Mouse (Mus musculus) WW6 (cell line): Measurements from ENCODE around the gene Gucy2f.
"Not testable (repeated sequence)": the region's sequence is repeated elsewhere in the genome, so short reads cannot be mapped to it uniquely, and the experiment has no call there.

Source experiments
- DNase-seq: peaks from one replicate; pipeline ENCODE4 v3.0.0-alpha.2; 2013; ENCODE audit warnings: low read depth, low spot score

Gene Gucy2f

GRCm38 (mm10) chrX:142196831-142197230 lies at the start of gene Gucy2f:
Gene Gucy2f, minus strand, starts transcription at chrX:142196931.
- no peak for DNase-seq

- DNase-seq, result no peak
These were observed 49.1 kb upstream of the Gucy2f start for GRCm38 (mm10) chrX:142245682-142246327.

- DNase-seq, result no peak
These were observed 40.4 kb upstream of the Gucy2f start for GRCm38 (mm10) chrX:142237101-142237500.

- not testable (repeated sequence) for DNase-seq
These were observed 39.4 kb upstream of the Gucy2f start for GRCm38 (mm10) chrX:142236146-142236545.

GRCm38 (mm10) chrX:142228769-142229158 lies 32.0 kb upstream of the Gucy2f start:
- no peak for DNase-seq

GRCm38 (mm10) chrX:142228055-142228768 lies 31.5 kb upstream of the Gucy2f start:
- peak; percentile 28 for DNase-seq

GRCm38 (mm10) chrX:142227398-142228054 lies 30.8 kb upstream of the Gucy2f start:
- peak; percentile 7 for DNase-seq

GRCm38 (mm10) chrX:142226542-142226941 lies 29.8 kb upstream of the Gucy2f start, which contains the start of gene Nxt2:
Gene Nxt2, plus strand, starts transcription at chrX:142226770.
- DNase-seq, result no peak

- DNase-seq, result no peak
These were observed 3.6 kb upstream of the Gucy2f start for GRCm38 (mm10) chrX:142200295-142200694.

GRCm38 (mm10) chrX:142195551-142195950 lies 1.2 kb downstream of the Gucy2f start:
- no peak for DNase-seq

- no peak for DNase-seq
These were observed 2.3 kb downstream of the Gucy2f start for GRCm38 (mm10) chrX:142194420-142194819.

- no peak for DNase-seq
These were observed 6.4 kb downstream of the Gucy2f start for GRCm38 (mm10) chrX:142190355-142190754.

GRCm38 (mm10) chrX:142189023-142189703 lies 7.6 kb downstream of the Gucy2f start:
- no peak for DNase-seq

- DNase-seq, result no peak
These were observed 14.7 kb downstream of the Gucy2f start for GRCm38 (mm10) chrX:142182026-142182425.

- DNase-seq, result no peak
These were observed 19.8 kb downstream of the Gucy2f start for GRCm38 (mm10) chrX:142176981-142177380.

- no peak for DNase-seq
These were observed 81.0 kb downstream of the Gucy2f start for GRCm38 (mm10) chrX:142115779-142116178.

GRCm38 (mm10) chrX:142111236-142111635 lies 85.5 kb downstream of the Gucy2f start:
- DNase-seq, result no peak

- no peak for DNase-seq
These were observed 99.8 kb downstream of the Gucy2f start for GRCm38 (mm10) chrX:142096904-142097303.

- no peak for DNase-seq
These were observed 101.2 kb downstream of the Gucy2f start for GRCm38 (mm10) chrX:142095579-142095978.

GRCm38 (mm10) chrX:142062585-142062984 lies 134.1 kb downstream of the Gucy2f start:
- no peak for DNase-seq
